Mouse (Mus musculus) stomach, embryonic 16.5 days (tissue): ENCODE measurements around the gene Prdx6b. TPM values are rescaled to one million over a fixed set of nuclear protein-coding genes. Genes with fewer than 3 reads are reported as not detected.

ENCODE experiments used
- ATAC-seq: fragments of 200-750 bp; cut with Nextera tagmentation; 2 replicates; pipeline ENCODE4 v1.8.0; 2017; ENCODE audit warnings: moderate number of reproducible peaks, moderate TSS enrichment; ENCODE audit not compliant: insufficient read depth, low FRiP score
- H3K27ac ChIP-seq: fragments of 300-500 bp; sonication (generic); 2 replicates; pipeline ENCODE4 v1.5.1; 2014; ENCODE audit warnings: low read length
- H3K27me3 ChIP-seq: fragments of 300-500 bp; sonication (generic); 2 replicates; pipeline ENCODE4 v1.6.1; 2014; ENCODE audit warnings: low read length, control low read depth, mixed read lengths; ENCODE audit not compliant: control insufficient read depth, insufficient read depth
- H3K36me3 ChIP-seq: fragments of 300-500 bp; sonication (generic); 2 replicates; pipeline ENCODE4 v1.6.1; 2014; ENCODE audit warnings: low read length; ENCODE audit not compliant: control insufficient read depth, insufficient read depth
- H3K4me1 ChIP-seq: fragments of 300-500 bp; sonication (generic); 2 replicates; pipeline ENCODE4 v1.6.1; 2014; ENCODE audit warnings: low read length, control low read depth, mixed read lengths; ENCODE audit not compliant: control insufficient read depth, insufficient read depth
- H3K4me2 ChIP-seq: fragments of 300-500 bp; sonication (generic); 2 replicates; pipeline ENCODE4 v1.6.1; 2014; ENCODE audit warnings: low read depth, low read length, mixed read lengths
- H3K4me3 ChIP-seq: fragments of 300-500 bp; sonication (generic); replicated peaks from 2 replicates; pipeline ENCODE4 v1.5.1; 2014; ENCODE audit warnings: mild to moderate bottlenecking, low read length
- H3K9ac ChIP-seq: fragments of 300-500 bp; sonication (generic); 2 replicates; pipeline ENCODE4 v1.6.1; 2014; ENCODE audit warnings: low read length
- H3K9me3 ChIP-seq: fragments of 300-500 bp; sonication (generic); replicated peaks from 2 replicates; pipeline ENCODE4 v1.6.1; 2016; ENCODE audit warnings: low read length, control low read depth; ENCODE audit not compliant: control insufficient read depth
- WGBS: fragments of 180-500 bp; shearing (Covaris S2); extraction: QIAGEN DNeasy Blood & Tissue Kit; methylation state at CpG from one replicate; pipeline ENCODE4 v1.1.7; 2014; 5-methylcytosine and 5-hydroxymethylcytosine counted together
- polyA plus RNA-seq: library from polyadenylated mRNA; unstranded; fragments of >200 nt; fragmentation: Nextera tagmentation; extraction: Ambion mirVana; gene quantifications from 2 replicates; pipeline ENCODE4 v1.2.1, GENCODE M21; 2015

Gene Prdx6b
- 0.10 TPM in 1 of 2 replicates, not detected in the other for polyA plus RNA-seq

DNA sequence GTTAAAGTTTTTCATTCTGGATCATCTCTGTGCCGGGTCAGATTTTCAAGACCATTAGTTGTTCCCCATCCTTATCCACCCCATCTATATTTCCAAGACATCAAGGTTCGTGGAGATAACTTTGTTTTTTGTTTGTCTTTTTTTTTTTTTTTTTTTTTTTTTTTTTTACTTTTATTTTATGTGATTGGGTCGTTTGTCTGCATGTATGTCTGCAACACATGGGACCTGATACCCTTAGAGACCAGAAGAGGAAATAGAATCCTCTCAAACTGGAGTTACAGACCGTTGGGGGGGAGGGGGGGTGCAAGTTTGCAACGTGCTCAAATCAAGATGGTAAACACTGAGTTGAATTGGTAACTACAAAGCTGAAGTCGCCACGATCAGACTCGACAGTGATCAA is at the start of gene Prdx6b:
TSS of gene Prdx6b (plus strand) at position 301 of the 400 bp plus-strand sequence.
- H3K4me1 ChIP-seq, result no peaks in the 10 kb centered on the region
- 82% methylated on average over 8 of the region's 8 CpGs for WGBS

DNA sequence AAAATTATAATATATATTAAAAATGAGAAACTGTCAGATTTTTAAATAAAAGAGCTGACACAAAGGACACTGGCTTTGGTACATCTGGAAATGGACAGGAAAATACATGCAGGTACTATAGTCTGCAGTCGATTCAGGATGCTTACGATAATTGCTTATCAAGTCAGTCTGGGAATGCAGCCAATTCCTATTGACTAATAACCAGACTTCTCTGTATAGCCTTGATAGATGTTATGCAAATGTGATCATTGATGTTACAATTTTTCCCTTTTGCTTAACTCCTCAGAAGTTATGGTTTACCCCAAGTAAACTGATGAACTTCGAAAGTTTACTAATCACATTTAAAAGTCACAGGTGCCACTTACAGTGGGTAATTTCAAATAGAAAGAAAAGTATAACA is 44.8 kb upstream of the Prdx6b start:
- no peak overlapping the region for H3K4me2 ChIP-seq
- H3K4me1 ChIP-seq, result no peaks in the 10 kb centered on the region
- H3K36me3 ChIP-seq, result no peaks in the 10 kb centered on the region
- ATAC-seq, result no peak
- H3K27ac ChIP-seq, result no peak overlapping the region
- no peaks in the 10 kb centered on the region for H3K27me3 ChIP-seq
- 69% methylated on average over 3 of the region's 3 CpGs for WGBS
- no peak overlapping the region for H3K9ac ChIP-seq
- H3K9me3 ChIP-seq, result no peaks in the 10 kb centered on the region
- H3K4me3 ChIP-seq, result no peak overlapping the region

More for the DNA sequence above, at the start of gene Prdx6b:
- Histone ChIP-seq H3K4me2 (no peak within 1 kb of the TSS), H3K27ac (no peak within 1 kb of the TSS), H3K27me3 (no peaks in the 10 kb centered on the region), H3K9ac (no peak within 1 kb of the TSS), H3K9me3 (no peaks in the 10 kb centered on the region), H3K36me3 (no peaks in the 10 kb centered on the region), H3K4me3 (no peak within 1 kb of the TSS)
- no peak for ATAC-seq

DNA sequence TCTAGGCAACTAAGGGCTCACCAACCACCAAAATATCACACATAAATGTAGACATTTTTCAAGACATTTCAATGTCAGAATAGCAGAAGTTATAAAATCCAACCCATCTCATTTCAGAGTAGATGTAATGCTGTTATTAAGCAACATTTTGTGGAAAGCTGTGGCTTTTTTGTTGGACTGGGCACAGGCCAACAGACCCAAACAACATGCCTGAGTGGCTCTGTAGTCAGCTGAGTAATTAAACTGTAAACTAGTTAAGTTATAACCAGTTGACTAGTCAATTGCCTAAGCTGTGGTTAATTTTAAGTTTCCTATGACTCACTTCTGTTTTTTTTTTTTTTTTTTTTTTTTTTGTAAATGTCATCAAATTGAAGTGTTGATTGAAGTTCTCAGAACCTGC is 44.4 kb upstream of the Prdx6b start:
- Histone ChIP-seq H3K4me1 (no peaks in the 10 kb centered on the region), H3K9me3 (no peaks in the 10 kb centered on the region), H3K36me3 (no peaks in the 10 kb centered on the region), H3K27ac (no peak overlapping the region), H3K4me2 (no peak overlapping the region), H3K4me3 (no peak overlapping the region), H3K9ac (no peak overlapping the region), H3K27me3 (no peaks in the 10 kb centered on the region)
- no peak for ATAC-seq

DNA sequence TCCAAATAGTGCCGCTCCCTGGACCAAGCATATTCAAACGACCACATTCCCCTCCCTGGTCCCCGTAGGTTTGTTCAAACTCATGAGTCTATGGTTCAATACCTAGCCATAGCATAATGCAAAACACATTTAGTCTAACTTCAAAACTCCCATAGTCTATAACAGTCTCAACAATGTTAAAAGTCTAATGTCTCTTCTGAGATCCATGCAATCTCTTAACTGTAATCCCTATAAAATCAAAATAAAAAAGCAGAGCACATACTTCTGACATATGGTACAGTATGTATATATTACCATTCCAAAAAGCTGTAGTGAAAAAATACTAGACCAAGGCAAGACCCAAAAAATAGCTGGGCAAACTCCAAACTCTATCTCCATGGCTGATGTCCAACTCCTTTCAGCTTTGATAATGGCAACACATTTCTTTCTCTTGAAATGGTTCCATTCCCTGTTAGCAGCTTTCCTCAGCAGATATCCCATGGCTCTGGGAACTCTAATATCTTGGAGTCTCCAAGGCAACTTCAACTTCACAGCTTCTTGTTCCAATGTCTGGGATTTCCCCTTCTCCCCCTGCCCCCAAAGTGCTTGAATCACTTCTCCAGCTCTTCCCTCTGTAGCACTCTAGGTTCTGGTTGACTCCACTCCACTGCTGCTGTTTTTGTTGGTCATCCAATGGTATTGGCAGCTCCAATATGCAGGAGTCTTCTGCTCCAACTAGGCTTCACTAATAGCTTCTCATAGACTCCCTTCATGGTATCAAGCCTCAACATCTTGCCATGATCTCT is 32.2 kb upstream of the Prdx6b start:
- Histone ChIP-seq H3K36me3 (no peaks in the 10 kb centered on the region), H3K9ac (no peak overlapping the region), H3K4me1 (no peaks in the 10 kb centered on the region), H3K9me3 (no peaks in the 10 kb centered on the region), H3K27ac (no peak overlapping the region), H3K4me3 (no peak overlapping the region), H3K27me3 (no peaks in the 10 kb centered on the region), H3K4me2 (no peak overlapping the region)
- 86% methylated on average over 3 of the region's 3 CpGs for WGBS
- no peak for ATAC-seq

DNA sequence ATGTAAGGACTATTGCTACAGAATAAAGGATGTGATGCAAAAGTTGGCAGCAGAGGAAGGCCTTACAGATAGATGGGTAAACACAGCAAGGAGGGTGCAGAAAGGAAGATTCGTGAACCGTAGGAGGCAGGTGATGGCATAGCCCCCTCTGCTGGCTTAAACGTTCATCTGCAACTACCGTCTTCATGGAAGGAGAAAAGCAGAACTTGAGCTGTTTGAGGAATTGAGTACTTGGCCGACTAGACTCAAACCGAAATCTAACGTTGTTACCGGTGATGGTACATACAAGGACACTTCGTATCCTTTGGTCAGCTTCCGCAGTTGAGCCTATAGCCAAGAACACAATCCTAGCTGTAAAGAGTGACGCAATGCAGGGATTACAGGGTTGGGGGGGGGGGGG is 25.4 kb upstream of the Prdx6b start:
- no peak for ATAC-seq

DNA sequence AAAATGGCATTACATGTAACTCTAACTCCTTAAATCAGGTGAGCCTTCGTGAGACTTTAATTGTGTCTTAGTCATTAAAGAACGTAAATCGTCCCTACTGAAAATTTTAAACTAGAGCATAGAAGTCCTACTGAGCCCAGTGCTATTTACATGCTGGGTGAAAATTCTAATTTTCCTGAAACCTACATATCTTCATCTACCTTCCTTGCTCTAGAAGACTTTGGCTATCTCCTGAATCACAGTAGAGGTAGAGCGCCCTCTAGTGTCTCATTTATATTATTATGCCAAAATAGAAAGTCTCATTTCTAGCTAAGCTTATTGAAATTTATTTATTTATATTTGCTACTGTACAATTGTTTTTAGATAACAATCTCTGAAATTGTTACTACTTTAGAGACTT is 24.2 kb upstream of the Prdx6b start:
- no peak for ATAC-seq
- H3K9me3 ChIP-seq, result no peaks in the 10 kb centered on the region
- 54% methylated on average over 4 of the region's 4 CpGs for WGBS
- H3K36me3 ChIP-seq, result no peaks in the 10 kb centered on the region
- no peak overlapping the region for H3K4me3 ChIP-seq
- H3K4me1 ChIP-seq, result no peaks in the 10 kb centered on the region
- no peak overlapping the region for H3K9ac ChIP-seq
- no peaks in the 10 kb centered on the region for H3K27me3 ChIP-seq
- no peak overlapping the region for H3K4me2 ChIP-seq
- H3K27ac ChIP-seq, result no peak overlapping the region

More for the DNA sequence above, 25.4 kb upstream of the Prdx6b start:
- H3K9me3 ChIP-seq, result no peaks in the 10 kb centered on the region
- 12% methylated on average over 11 of the region's 11 CpGs for WGBS
- H3K4me3 ChIP-seq, result peak overlapping the region; percentile 25
- peak overlapping the region; percentile 43; the same call in 1 of the 2 replicates for H3K9ac ChIP-seq
- H3K4me2 ChIP-seq, result peak overlapping the region; percentile 43
- no peaks in the 10 kb centered on the region for H3K27me3 ChIP-seq
- H3K27ac ChIP-seq, result no peak overlapping the region
- no peaks in the 10 kb centered on the region for H3K4me1 ChIP-seq
- H3K36me3 ChIP-seq, result no peaks in the 10 kb centered on the region

DNA sequence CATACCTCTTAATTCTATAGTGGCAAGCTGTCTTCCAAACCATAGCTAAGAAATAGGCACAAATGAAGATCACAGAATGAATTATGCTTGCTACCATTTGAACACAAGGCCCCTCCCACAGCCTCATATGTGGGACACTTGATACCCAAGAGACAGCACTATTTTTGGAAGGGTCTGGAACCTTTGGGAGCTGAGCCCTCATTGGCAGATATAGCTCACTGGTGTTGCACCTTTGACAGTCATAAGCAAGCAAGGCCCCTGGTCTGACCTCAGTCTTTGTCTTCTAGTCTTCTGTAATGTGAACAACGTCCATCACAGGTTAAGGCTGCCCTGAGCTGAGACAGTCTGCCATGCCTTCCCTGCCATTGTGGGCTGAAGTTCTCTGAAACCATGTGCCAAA is 20.8 kb upstream of the Prdx6b start:
- no peak overlapping the region for H3K27ac ChIP-seq
- 78% methylated on average over 1 of the region's 1 CpGs for WGBS
- no peak for ATAC-seq
- H3K4me2 ChIP-seq, result no peak overlapping the region
- H3K9ac ChIP-seq, result no peak overlapping the region
- no peaks in the 10 kb centered on the region; the same call in 1 of the 2 replicates for H3K9me3 ChIP-seq
- H3K27me3 ChIP-seq, result no peaks in the 10 kb centered on the region
- H3K4me3 ChIP-seq, result no peak overlapping the region
- no peaks in the 10 kb centered on the region for H3K4me1 ChIP-seq
- no peaks in the 10 kb centered on the region for H3K36me3 ChIP-seq

DNA sequence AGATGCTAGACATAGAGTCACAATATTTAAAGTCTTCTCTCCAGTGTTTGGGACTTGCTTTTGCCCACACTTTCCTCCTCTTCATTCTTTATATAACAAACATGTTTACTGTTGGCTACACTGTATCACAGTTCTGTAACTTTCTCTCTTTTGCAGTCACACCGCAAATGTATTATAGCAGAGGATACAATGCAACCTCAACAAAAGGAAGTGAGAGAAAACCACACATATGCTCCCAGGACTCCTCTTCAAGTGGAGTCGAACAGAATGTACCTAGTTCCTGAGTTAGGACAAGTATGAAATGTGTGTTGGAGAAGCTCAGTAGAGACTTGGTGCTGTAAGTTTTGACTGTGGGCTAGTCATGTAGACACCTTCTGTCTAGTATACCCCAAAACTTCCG is 19.2 kb upstream of the Prdx6b start:
- Histone ChIP-seq H3K9me3 (no peaks in the 10 kb centered on the region; the same call in 1 of the 2 replicates), H3K4me1 (no peaks in the 10 kb centered on the region), H3K27me3 (no peaks in the 10 kb centered on the region), H3K4me3 (no peak overlapping the region), H3K4me2 (no peak overlapping the region), H3K27ac (no peak overlapping the region), H3K9ac (no peak overlapping the region), H3K36me3 (no peaks in the 10 kb centered on the region)
- ATAC-seq, result no peak
- WGBS, result 93% methylated on average over 3 of the region's 3 CpGs

DNA sequence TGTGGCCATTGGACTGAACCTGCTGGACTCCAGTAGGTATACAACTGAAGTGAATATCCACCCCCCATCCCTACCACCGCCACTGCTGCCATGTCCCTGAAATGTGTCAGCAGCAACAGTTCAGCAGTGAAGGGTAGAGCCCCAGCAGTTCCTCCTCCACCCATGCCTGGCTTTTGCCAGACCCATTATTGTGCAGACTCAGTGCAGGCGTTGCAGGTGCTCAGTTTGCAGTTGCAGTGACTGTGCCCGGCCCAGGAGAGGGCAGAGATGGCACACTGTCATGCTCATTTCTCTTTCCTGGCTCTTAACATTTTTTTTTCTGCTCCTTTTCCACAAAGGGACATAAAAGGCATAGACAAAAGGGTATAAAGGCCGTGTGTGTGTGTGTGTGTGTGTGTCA is 18.5 kb upstream of the Prdx6b start:
- no peak for ATAC-seq
- H3K4me3 ChIP-seq, result no peak overlapping the region
- H3K4me1 ChIP-seq, result no peaks in the 10 kb centered on the region
- WGBS, result 74% methylated on average over 4 of the region's 4 CpGs
- H3K36me3 ChIP-seq, result no peaks in the 10 kb centered on the region
- H3K4me2 ChIP-seq, result no peak overlapping the region
- no peak overlapping the region for H3K27ac ChIP-seq
- no peaks in the 10 kb centered on the region; the same call in 1 of the 2 replicates for H3K9me3 ChIP-seq
- no peaks in the 10 kb centered on the region for H3K27me3 ChIP-seq
- no peak overlapping the region for H3K9ac ChIP-seq
